Mouse (Mus musculus): ENCODE measurements around the gene Sh3bgrl2.

Sh3bgrl2 gene

DNA sequence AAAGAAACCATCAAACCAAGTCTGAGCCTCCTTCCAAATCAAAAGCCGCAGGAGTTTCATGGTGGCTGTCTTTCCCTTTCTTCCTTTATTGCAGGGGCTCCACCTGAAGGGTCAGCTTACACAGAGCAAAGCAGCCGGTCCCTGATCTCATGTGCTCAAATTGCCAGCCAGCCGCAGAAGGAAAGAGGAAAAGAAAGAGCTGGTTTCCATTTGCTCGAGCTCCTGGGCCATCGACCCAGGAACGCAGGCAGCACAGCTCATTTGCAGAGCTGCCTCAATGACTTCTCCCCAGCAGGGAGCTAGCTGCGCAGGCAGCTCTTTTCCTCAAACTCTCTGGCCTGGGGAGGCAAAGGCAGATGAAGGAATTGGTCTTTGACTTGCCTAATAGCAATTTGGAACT is 87.9 kb downstream of the Sh3bgrl2 start:
- no peak for DNase-seq

DNA sequence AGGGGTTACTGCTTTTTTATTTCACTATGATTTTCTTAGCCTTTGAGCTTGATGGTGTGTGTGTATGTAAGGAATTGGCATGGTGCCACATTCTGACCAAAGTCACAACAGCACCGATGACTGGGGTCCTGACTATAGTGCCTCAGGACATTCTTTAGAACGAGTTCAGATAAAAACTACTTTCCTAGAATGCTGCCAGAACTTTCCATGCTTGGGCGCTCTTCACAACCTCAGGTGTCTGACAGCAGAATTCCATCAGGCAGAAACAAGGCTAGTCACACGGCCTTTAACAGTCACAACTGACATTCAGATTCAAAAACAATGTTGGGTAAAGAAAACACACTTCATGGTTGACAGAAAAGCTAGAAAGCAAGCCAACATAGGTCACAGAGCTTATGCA is 95.0 kb downstream of the Sh3bgrl2 start:
- no peak for DNase-seq

DNA sequence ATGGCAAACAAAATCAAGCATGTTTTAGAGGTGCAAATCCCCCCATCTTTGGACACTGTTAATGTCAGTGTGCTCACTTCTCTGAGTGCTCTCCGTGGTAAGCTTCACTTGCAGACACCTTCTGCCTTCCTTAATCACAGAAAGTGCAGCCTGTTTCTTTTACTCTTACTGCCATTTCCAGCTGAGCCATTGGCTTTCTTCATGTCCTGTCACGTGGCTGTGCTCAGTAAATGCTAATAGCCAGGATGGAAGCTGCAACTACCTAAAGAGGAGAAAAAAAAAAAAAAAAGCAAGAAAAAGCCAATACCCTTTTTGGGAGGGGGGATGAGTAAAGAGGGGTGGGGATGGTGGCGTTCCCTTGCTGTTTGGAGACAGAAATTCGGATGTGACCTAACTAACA is 95.7 kb downstream of the Sh3bgrl2 start:
- DNase-seq = no peak

DNA sequence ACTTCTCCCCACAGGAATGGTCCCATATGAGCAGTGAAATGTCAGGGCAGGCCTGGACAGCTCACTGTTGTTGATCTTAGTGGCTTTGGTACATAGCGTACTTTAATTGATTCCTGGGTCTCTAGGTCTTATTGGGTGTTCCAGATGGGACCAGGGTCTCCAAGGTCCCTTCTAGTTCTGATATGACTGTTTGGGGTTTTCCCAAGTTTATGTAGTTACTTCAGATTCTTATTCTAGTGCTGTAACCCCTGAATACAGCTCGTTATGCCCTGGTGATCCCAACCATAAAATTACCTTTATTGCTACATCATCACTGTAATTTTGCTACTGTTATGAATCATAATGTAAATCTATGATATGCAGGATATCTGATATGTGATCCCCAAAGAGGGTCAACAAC is 98.1 kb downstream of the Sh3bgrl2 start:
- no peak for DNase-seq

DNA sequence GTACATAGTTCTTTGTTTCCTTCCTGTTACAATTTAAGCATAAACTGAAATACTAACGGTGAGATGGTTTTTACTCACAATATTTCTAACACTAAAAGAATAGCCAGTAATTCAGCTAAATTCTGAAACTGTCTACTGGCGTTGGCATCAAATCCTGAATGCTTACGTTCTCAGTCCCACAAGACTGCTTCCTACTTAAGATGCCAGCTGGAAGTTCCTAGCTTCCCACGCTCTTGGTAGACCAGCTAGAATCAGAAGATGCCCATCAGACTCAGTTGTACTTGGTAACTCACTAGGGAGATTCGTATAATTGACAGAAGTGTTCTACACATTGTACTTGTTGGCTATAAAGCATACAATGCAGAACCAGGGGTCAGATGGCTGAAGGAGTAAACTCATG is 98.6 kb downstream of the Sh3bgrl2 start:
- no peak for DNase-seq

DNA sequence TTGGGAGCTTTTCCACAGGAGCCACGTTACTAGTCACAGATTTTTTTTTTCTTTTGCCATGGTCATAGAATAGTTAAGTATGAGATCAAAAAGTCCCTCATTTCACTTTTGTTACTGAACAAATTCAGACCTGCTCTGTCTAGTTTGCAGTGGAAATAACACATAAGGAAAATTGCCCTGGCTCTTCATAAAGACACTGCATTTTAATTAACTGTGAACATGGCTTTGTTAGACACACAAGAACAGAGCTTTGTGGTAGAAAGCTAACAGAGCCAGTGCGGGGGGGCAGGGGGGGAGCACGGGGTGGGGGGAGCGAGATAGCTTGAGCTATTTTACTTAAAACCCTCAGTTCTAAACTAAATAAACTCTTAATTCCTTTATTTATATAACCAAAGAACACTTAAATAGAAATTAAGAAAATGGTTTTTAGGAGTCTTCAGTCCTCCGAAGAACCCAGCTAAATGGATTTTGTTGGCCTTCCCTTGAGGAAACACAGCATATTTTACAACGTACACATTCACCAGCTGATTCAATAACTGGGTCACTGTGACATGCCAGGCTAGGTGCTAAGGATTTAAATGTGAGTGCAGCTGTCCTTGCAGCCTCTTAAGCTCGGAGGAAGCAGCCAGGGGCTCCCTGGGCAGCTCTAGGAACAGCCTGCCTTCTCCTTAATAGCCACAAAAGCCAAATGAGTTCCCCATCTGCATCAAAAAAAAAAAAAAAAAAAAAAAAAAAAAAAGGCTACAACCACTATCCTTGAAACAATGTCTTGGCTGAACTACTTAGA is 100.0 kb downstream of the Sh3bgrl2 start:
- DNase-seq = no peak

DNA sequence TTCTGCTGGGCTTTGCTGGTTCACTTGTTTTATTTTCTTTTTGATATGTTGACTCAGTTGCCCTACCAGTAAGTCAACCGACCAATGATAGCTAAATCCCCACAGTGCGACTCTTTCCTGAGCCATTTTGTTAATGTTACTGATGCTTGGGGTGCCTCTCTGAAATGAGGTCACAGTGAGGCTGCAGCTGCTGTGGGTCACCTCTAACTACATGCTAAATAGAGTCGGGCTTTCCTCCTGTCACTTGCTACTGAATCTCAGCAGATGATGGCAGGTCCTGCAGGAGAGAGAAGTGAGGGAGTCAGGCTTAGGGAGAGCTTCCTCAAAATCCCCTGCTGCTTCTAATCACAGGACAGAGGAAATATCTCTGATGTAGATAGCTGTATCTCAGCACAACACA is 100.6 kb downstream of the Sh3bgrl2 start:
- DNase-seq = no peak

DNA sequence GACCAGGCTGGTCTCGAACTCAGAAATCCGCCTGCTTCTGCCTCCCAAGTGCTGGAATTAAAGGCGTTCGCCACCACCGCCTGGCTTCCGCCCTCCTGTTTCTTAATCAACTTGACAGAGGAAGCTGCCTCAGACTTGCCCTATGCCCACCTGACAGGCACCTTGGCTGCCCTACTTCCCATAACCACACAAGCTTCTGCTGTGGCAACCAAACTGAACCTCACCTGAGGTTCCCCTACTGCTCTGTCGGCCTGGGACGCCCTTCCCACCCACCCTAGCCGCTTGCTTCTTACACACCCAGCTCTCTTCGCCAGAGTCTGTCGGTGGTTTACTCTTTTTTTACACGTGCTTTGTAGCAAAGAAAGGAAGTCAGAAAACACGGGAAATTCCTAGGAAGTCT is 103.9 kb downstream of the Sh3bgrl2 start:
- DNase-seq = no peak

DNA sequence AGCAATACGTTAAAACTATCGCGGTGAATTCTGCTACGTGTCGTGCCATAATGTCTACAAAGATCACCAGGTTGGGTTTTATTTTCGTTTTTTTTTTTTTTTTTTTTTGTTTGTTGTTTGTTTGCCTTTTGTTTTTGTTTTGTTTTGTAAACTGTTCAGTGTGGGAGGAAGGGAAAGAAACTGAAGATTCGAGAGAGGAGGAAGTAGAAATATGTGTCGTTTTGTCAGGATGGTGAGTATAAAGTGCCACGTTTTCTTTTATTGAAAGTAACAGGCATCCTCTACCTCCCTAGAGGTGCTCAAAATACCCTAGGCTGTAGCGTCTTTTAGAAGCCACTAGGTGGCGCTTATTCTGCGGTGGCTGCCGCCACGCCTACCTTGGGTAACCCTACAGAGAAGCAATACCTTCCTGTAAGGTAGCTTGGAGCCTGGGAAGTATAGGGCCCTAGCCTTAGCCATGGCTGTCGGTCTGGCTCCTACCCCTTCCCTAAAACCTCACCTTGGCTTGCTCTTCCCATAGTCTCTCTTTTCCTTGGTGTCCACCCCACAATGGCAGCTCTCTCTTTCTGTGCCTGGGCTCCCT is 104.6 kb downstream of the Sh3bgrl2 start:
- DNase-seq = no peak

DNA sequence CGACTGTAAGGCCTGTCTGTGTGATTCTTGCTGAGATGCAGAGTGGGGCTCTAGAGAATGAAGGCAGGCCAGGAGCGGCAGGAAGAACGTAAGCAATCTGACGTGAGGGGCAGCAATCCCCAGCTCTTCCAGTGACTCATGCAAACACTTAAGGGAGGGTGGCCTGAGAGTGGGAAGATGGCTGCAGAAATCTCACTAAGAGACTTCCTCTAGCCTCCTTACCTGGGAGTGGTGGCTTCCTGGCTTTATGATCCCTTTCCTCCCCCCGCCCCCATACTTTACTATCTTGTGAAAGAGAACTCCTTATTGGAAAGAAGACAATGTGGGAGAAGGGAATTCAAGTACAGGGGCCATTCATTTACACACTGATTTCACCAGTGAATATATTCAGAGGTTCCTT is 106.5 kb downstream of the Sh3bgrl2 start:
- DNase-seq = no peak

DNA sequence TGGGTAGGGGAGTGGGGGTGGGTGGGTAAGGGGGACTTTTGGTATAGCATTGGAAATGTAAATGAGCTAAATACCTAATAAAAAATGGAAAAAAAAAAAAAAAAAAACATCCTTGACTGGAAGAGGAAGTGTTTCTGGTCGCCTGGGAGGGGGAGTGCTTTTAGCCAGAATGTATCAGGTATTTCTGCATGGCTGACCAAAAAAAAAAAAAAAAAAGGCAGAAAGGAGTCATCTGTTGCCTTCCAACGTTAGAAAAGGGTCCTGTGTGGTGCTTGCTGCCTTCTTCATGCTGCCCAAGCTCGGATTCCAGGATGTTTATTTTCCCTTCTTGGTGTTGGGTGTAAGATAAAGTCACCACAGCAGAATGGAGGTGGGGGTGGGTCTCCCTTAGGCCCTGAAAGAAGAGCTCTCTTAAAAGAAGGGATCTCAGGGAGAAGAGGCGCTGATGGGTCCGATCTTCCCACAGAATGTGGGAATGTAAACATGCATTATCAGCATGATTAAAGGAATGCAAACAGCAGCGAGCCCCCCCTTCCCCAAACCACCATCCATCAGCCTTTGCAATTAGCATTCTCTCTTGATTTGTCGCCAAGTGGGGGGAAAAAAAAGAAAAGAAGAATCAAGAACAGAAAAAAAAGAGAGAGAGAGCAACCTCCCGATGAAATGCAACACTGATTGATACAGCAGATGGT is 109.0 kb downstream of the Sh3bgrl2 start:
- no peak for DNase-seq

DNA sequence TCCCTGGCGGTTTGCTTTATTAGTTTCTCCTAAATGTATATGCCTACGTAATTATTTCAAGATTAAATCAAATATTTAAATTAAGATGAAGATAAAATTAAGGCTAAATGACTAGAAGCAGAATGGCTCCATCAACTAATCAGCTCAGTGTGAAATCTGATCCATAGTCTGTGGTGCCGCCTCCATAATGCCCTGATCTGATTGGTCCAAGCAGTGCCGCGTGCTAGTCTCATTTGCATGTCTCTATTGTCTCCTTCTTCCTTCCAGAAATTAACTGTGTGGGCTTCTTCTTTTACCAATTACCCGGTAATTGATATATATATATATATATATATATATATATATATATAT is 109.5 kb downstream of the Sh3bgrl2 start:
- DNase-seq = no peak

DNA sequence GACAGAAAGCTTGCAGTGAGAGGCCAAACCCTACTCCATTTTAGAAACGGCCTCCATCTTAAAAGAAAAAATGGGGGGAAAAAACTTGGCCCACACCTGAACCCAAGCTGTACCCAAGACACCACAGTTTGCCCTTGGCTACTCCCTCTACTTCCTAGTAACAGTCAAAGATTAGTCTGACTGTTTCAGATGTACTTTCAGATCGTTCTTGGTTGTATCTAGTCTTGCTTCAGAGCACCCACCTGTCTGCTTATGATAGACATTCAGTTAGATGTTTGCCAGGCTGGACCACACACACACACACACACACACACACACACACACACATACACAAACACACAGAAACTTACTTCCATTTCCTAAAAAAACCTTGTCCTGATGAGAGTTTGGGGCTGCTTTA is 111.0 kb downstream of the Sh3bgrl2 start:
- DNase-seq = no peak

DNA sequence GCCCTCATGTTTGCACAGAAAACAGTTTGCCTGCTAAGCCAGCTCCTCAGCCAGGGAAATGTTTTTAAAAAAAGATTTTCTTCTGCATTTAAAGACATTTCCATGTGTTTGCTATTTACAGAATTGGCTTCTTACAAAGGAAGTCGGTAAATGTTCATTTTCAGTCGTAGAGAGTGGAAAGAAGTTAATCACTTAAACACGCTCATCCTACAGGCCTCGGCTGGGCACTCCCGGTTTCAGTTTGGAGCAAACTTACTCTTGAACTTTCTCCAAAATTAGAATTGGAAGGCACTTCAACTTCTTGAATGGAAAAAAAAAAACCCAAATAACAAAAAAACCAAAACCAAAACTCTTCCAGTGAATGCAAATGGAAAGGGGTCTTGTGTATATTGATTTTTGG is 113.7 kb downstream of the Sh3bgrl2 start:
- DNase-seq = no peak

DNA sequence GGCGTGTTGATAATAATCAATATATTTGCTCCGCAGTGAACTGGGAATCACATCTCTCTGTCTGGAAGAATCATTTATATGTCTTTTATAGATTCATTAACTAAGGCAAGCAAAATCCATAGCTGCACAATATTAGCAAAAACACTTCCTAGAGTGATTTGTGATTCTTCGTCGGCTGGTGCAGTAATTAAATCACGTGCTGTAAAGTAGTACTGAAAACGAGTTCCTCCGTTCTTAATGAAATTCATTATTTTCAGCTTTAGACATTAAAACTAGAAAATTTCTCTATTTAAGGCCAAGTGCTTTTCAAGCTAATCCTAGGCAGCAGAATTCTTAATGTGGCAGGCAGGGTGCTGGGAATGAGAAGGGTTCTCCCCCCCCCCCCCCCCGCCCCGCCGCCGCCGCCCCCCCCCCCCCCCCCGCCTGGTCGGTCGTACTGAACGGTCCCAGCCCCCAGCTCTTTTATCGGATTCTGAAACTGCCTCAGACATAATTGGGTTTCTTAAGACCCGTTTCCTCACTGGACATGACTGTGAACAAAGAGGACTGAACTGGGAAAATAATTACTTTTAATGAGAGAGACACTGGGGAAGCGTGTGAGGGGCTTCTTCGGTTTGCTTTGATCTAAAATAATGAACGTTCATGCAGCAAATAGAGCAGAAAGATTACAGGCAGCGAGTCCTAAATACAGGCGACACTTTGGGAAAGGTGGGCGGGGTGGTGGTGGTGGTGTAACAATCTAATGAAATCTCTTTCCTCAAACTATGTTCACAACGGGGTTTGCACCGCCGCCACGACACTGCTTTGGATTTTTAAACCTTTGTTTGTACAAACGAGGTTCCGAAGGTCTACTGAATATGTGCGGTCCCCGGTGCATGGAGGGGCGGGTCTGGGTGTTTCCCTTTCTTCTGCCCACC is 116.1 kb downstream of the Sh3bgrl2 start:
- no peak for DNase-seq

DNA sequence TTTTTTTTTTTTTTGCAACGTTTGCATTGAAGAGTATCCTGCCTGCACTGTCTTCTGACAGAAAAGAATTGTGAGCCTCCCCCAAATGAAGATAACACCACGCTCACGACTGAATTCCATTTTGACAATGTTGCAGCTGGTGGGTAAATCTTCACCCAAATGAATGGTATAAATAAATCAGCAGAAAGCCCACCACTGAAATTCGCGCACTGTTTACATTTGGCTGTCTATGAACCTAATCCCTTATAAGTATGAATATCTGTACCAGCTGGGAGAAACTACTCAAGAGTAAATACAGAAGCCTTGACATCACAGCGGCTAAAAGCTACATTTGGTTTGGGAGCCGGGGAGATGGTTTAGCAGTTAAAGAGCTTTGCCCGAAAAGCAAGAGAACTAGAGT is 116.8 kb downstream of the Sh3bgrl2 start:
- DNase-seq = no peak

DNA sequence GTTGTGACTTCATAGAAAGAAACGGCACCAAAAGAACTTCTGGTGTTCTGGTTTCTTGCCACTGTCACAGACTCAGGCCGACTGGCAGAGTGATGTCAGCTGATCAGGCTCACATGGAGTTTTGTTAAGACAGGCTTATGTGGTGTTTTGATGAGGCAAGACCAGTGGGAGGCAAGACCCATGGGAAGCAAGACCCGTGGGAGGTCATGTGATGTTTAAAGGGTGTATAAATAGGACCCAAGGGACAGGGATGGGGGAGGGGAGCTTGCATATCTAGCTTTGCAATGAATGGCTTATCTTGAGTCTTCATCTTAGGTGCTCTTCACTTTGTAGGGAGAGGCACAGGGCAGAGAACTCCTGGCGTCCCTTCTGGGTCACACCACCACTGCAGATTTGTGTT is 118.9 kb downstream of the Sh3bgrl2 start:
- no peak for DNase-seq

DNA sequence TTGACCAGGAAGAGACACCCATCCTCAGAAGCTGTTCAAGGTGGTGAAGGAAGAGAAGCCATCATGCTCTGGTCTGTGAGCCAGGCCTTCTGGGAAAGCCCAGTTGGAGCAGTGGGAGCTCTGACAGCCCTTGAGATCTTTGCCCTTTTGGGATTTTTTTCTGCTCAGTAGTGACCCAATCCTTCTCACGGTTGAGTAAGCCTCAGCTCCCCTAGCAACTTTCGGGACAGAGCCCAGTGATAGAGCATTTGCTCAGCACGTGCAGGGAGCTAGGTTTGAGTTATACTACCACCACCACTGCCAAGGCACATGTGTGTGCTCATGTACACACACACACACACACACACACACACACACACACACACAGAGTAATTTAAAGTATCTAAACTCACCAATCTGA is 131.5 kb downstream of the Sh3bgrl2 start:
- DNase-seq = no peak

DNA sequence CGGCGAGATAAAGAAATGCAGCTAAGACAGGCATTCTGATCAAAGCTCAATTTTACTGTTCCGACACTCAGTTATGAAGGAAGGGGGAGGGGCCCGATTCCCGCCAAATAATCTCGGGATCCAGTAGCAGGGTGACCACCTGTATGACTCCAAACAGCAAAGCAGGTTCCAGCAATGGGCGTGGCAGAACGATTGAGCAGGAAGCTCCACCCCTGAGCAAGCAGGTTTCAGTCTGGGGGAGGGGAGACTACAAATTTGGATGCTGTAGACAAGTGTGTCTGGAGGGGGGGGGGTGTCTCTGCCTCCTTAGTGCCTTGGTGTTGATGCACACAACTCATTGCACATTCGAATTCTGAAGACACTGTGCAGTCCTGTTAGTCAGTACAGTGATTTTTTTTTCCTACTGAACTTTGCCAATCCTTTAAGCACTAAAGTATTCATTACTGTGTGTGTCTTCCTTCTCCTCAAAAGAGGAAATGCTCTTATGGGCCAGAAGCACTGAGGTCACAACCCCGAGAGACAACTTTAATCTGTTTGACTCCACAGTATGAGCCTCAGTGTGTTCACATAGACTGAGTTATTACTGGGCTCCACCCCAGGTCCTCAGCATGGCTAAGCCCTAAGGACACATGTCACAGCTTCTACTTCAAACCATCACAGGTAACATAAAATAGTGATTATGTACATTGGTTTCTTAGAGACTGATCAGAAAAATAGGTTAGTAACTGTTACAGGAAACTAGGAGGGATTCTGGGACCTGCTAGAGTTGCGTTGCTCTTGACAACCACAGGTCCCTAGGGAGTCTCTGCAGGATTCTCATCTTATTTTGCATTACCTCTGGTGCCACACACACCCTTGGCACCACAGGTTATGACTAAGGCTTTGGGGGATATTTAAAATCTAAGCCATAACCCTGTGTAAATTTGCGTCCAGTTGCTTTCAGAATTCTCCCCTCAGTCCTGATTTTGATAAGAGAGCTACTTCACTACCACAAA is 133.8 kb downstream of the Sh3bgrl2 start:
- DNase-seq = no peak

DNA sequence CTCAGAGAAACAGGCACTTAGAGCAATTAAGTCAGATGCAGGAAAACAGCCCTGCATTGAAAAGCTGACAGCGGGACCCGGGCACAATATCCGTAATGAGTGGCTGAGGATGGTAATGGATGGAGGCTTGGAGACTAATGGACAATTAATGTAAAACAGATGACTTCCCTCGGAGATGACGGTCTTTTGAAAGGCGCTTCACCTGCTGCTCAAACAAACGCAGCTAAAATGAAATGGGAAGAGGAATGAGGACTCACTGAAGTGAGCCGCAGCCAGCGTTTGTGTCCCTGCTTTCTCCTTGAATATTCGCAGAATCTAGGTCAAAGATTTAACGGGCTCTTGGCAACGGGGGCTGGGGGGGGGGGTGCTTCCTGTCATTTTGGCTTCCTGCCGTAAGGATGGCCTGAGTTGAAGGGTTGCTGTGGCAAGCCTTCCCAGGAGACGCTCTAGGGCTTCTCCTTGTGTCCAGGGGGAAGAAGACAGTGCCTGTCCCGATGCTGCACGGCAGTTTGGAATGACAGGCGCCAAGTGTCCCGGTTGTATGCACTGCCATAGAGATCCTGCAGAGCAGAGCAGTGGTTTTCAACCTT is 138.5 kb downstream of the Sh3bgrl2 start:
- no peak for DNase-seq

DNA sequence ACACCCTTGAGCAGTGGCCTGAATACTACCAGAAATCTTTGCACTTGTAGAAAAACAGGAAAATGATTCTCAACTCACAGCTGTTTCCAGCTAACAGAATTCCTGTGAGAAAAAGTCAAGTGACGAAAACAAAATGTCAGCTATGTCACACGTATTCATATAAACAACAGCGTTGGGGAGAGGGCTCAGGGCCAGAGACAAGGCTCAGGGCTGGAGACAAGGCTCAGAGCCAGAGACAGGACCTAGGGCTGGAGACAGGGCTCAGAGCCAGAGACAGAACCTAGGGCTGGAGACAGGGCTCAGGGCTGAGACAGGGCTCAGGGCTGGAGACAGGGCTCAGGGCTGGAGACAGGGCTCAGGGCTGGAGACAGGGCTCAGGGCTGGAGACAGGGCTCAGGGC is 139.8 kb downstream of the Sh3bgrl2 start:
- DNase-seq = no peak

Data from thymus, postnatal 25 days (tissue).